Mouse (Mus musculus): ENCODE results near the gene Rpp25. TPM values are rescaled to one million over a fixed set of nuclear protein-coding genes. Genes with fewer than 3 reads are reported as not detected.

The Rpp25 gene
- total RNA-seq, 2 experiments from 2014 or later: 1.4 to 4.0 TPM

Other genes with a start within 250 kb of the Rpp25 start
- gene 1700017B05Rik, start 241.4 kb upstream of the Rpp25 start, total RNA-seq (2021): 10 to 100 TPM; 50.2 to 89.6 TPM
- 10 to 100 TPM; 14.0 to 19.4 TPM for gene Ppcdc, start 63.9 kb upstream of the Rpp25 start, total RNA-seq (2021)
- gene Scamp5, start 36.0 kb upstream of the Rpp25 start, total RNA-seq (2021): 10 to 100 TPM in 1 of 2 experiments, 1 to 10 TPM in 1; 8.4 to 12.3 TPM
- gene Cox5a, start 17.2 kb downstream of the Rpp25 start, total RNA-seq (2021): 100 to 1,000 TPM; 547 to 578 TPM
- gene Fam219b, start 33.5 kb downstream of the Rpp25 start, total RNA-seq (2021): 10 to 100 TPM; 25.2 to 26.3 TPM
- 10 to 100 TPM; 37.0 to 39.6 TPM for gene Mpi, start 48.7 kb downstream of the Rpp25 start, total RNA-seq (2021)
- 10 to 100 TPM; 56.4 to 56.9 TPM for gene Scamp2, start 56.9 kb downstream of the Rpp25 start, total RNA-seq (2021)
- gene Ulk3, start 85.4 kb downstream of the Rpp25 start, total RNA-seq (2021): 10 to 100 TPM; 12.6 to 14.3 TPM
- not detected for gene Cplx3, start 102.3 kb downstream of the Rpp25 start, total RNA-seq (2021)
- not detected for gene Lman1l, start 116.7 kb downstream of the Rpp25 start, total RNA-seq (2021)
- 10 to 100 TPM; 61.9 to 92.6 TPM for gene Csk, start 149.6 kb downstream of the Rpp25 start, total RNA-seq (2021)
- gene Cyp1a2, start 179.7 kb downstream of the Rpp25 start, total RNA-seq (2021): under 1 TPM in 1 of 2 experiments, not detected in 1; 0.40 TPM
- gene Cyp1a1, start 183.9 kb downstream of the Rpp25 start, total RNA-seq (2021): under 1 TPM in 1 of 2 experiments, not detected in 1; 0.13 TPM
- 1 to 10 TPM; 8.5 to 9.9 TPM for gene Edc3, start 204.5 kb downstream of the Rpp25 start, total RNA-seq (2021)

Measured in adrenal gland, postnatal 36 days (tissue).